Mouse (Mus musculus) brown adipose tissue, adult 24 weeks (tissue): ENCODE data around the gene Slc35b2. TPM values are rescaled to one million over a fixed set of nuclear protein-coding genes. Genes with fewer than 3 reads are reported as not detected.
A peak's percentile ranks its signal among the peaks of the same experiment; 100 is the strongest.

Experiments used
- H3K27ac ChIP-seq: fragments of 200-500 bp; replicated peaks from 2 replicates; pipeline ENCODE4 v1.5.1; 2012; ENCODE audit warnings: low read depth, mild to moderate bottlenecking, low read length
- H3K4me1 ChIP-seq: fragments of 200-500 bp; 2 replicates; pipeline ENCODE4 v1.6.1; 2012; ENCODE audit warnings: low read length, mixed read lengths; ENCODE audit not compliant: control insufficient read depth, insufficient read depth, insufficient read length
- H3K4me3 ChIP-seq: fragments of 200-500 bp; 2 replicates; pipeline ENCODE4 v1.5.1; 2012; ENCODE audit warnings: low read depth, mild to moderate bottlenecking, low read length, moderate library complexity; ENCODE audit not compliant: insufficient read depth
- polyA plus RNA-seq: library from polyadenylated mRNA; stranded (reverse); fragments of >200 nt; gene quantifications from 2 replicates; pipeline ENCODE4 v1.2.4, GENCODE M21; 2012; ENCODE audit not compliant: missing spikeins, insufficient read depth, insufficient read length

The Slc35b2 gene
- polyA plus RNA-seq, 1 experiment = 36.4 TPM

- H3K4me3 ChIP-seq = no peak overlapping the region
- H3K4me1 ChIP-seq = peaks cover 28% of the 10 kb centered on the region
- H3K27ac ChIP-seq = no peak overlapping the region
Measured at GRCm38 (mm10) chr17:45581567-45581983, 17.9 kb downstream of the Slc35b2 start.

DNA sequence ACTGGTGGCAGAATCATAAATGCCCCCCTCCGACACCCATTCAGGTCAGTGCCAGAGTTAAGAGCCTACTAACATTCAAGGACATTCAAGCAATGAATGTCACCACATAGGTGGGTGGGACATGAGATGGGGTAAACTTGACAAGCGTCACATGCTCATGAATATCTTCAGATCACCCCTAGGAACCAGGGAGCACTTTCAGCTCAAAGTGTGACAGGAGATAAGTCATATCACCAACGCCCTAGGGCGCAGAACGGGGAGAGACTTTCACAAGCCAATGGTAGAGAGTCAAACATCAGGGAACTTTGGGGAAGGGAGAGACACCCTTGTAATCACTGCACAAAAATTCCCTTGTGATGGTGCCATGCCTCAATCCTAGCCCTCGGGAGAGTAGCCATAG, 18.5 kb downstream of the Slc35b2 start:
- Histone ChIP-seq H3K4me3 (no peak overlapping the region), H3K4me1 (peaks cover 28% of the 10 kb centered on the region), H3K27ac (no peak overlapping the region)

DNA sequence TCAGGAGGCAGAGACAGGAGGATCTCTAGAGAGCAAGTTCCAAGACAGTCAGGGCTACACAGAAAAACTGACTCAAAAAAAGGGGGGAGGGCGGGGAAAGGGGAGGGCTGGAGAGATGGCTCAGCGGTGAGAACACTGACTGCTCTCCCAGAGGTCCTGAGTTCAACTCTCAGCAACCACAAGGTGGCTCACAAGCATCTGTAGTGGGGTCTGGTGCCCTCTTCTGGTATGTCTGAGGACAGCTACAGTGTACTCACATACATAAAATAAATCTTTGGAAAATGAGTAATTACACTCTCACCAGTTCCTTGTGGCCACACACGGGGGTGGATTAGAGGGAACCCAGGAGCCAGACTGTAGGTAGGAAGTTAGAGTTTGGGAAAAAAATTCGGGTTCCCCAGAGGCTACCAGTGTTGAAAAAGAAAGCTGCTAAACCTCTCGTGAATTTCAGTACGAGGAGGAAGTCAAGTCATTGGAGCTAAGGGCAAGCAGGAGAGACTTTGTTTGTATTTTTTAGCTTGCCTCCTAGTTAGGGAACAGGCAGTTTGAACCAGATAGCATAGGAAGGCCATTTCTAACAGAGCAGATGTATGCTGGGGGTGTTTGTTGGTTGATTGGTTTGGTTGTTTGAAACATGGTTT, 19.2 kb downstream of the Slc35b2 start:
- Histone ChIP-seq H3K4me1 (peaks cover 28% of the 10 kb centered on the region), H3K27ac (peak overlapping the region; percentile 41), H3K4me3 (no peak overlapping the region)

GRCm38 (mm10) chr17:45584096-45584896, 20.6 kb downstream of the Slc35b2 start:
- H3K4me3 ChIP-seq = no peak overlapping the region
- H3K4me1 ChIP-seq = peaks cover 35% of the 10 kb centered on the region
- peak overlapping the region; percentile 87 for H3K27ac ChIP-seq

- H3K27ac ChIP-seq = peak overlapping the region; percentile 87
- H3K4me3 ChIP-seq = no peak overlapping the region
- H3K4me1 ChIP-seq = peaks cover 39% of the 10 kb centered on the region
Measured at GRCm38 (mm10) chr17:45584939-45585678, 21.4 kb downstream of the Slc35b2 start.

DNA sequence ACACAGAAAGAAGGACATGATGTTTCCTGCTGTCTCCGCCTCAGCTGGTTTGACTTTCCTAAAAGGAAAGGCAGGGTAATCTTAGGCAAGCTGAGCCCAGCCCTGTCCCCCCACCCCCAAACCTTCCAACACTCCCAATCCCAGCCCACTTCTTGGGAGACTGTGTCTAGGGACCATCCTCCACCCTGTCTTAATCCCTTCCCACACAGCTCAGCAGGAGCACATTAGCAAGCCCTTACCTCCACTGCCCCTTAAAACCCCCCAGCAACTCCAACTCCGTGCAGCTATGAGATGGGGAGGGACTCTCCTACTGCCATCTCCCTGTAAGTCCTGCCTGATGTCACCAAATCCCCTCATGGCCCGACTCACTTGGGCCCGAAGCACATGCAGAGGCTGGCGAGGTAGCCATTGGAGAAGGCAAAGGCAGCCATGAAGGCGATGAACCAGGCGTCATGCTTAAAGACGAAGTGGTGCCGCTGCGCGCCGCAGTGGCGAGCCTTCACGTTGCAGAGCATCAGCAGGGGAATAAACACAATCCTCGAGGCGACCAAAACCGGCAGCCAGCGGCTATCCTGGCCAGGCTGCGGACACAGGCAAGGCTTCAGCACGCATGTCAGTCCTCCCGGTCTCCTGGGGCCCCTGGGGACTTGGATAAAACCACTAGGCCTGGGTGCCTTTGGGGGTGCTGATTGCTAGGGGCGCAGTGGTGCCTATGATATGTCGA, 22.2 kb downstream of the Slc35b2 start:
- peak overlapping the region; percentile 87 for H3K27ac ChIP-seq
- H3K4me1 ChIP-seq = peaks cover 43% of the 10 kb centered on the region
- H3K4me3 ChIP-seq = no peak overlapping the region

GRCm38 (mm10) chr17:45586449-45586837, 22.8 kb downstream of the Slc35b2 start:
- Histone ChIP-seq H3K4me1 (peaks cover 48% of the 10 kb centered on the region), H3K27ac (no peak overlapping the region)

DNA sequence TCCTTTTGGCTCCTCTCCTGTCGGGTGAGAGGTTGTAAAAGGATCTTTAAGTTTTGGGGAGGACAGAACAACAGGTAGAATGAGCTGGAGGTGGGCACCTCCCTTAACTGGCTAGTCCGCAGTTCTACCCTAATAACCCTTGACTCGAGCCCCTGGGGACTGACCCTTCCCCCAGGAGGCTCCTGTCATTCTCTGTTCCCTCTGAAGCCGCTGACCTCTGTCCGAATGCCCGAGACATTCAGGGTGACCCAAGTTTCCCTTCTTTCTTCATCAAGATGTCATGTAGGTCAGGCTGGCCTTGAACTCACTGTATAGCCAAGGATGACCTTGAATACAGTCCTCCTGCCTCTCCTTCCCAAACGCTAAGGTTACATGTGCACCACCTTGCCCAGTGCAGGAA, 24.7 kb downstream of the Slc35b2 start:
- no peak overlapping the region for H3K4me3 ChIP-seq

More at GRCm38 (mm10) chr17:45586449-45586837, 22.8 kb downstream of the Slc35b2 start:
- no peak overlapping the region for H3K4me3 ChIP-seq

GRCm38 (mm10) chr17:45589236-45589635, 25.6 kb downstream of the Slc35b2 start:
- peaks cover 61% of the 10 kb centered on the region for H3K4me1 ChIP-seq
- no peak overlapping the region for H3K4me3 ChIP-seq
- peak overlapping the region; percentile 84 for H3K27ac ChIP-seq

More for the DNA sequence above, 24.7 kb downstream of the Slc35b2 start:
- Histone ChIP-seq H3K4me1 (peaks cover 56% of the 10 kb centered on the region), H3K27ac (peak overlapping the region; percentile 84)

DNA sequence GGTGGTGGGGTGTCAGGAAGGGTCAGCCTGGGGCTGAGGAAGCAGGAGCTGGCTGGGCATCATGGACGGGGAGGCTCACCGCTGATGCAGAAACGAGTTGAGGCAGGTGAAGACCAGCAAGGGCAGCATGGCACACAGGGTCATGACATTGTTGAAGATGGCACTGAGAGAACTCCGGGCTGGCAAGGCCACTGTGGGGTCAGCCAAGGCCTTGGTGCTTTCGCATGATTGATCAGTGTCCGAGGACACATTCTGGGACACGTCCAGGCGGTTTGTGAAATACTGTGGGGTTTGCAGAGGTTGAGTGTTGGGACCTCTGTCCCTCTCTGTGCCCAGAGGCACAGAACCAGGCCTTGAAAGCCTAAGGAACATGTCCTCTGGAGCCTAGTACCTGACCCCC, 26.2 kb downstream of the Slc35b2 start:
- peaks cover 58% of the 10 kb centered on the region for H3K4me1 ChIP-seq
- H3K4me3 ChIP-seq = no peak overlapping the region
- H3K27ac ChIP-seq = peak overlapping the region; percentile 84

DNA sequence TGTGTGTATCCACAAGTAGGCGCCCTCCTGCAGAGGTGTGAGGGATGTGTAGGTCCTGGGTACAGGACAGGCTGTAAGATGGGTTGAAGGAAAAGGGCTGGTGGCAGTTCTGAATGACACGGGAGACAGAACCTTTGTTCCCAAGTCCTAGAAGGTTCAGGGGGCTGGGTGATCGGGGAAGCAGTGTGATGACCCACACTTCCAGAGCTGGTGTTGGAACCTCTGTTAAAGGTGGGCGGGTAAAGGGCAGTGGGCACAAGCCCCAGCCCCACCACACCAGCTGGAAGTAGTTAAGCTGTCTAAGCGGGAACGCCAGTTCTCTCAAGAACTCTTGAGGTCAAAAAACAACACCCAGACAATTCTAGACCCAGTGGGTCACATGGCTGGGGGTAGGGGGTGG, 26.7 kb downstream of the Slc35b2 start:
- peaks cover 54% of the 10 kb centered on the region for H3K4me1 ChIP-seq
- H3K4me3 ChIP-seq = no peak overlapping the region
- peak overlapping the region; percentile 70 for H3K27ac ChIP-seq

GRCm38 (mm10) chr17:45591701-45592605, 28.3 kb downstream of the Slc35b2 start:
- H3K27ac ChIP-seq = peak overlapping the region; percentile 66

DNA sequence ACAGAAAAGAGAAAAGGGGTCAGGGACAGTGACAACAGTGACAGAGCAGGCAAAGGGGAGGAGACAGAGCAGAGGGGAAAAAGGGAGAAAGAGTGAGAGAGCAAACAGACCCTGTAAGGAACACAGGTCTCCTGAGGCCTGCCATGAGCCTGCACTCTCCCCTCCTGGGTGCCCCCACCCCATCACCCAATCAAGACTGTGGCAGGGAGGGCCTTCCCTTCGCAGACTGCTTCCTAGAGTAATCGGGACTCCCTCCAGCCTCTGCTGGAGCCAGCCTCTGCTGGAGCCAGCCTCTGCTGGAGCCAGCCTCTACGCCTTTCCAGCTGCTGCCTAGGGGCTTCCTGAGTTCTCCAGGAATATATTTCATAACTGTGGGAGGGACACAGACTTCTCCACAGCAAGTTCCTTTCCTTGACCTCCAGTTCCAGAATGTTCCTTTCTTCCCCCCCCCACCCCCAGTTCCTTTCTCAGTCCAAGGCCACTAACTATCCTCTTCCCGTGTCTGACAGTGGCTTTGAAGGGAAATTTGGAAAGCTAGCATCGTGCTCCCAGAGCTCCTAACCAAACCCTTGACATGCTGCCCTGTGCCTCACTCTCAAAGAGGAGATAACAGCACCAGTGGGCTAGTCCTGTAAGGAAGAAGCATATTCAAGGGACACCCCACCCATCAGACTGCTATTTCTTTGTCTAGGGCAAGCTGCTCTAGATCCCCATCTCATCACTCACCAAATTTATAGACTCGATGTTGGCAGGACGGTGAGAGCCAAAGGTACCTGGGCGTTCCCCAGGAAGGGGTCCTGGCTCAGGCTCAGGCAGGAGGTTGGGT, 29.1 kb downstream of the Slc35b2 start:
- H3K4me1 ChIP-seq = peaks cover 50% of the 10 kb centered on the region
- H3K27ac ChIP-seq = peak overlapping the region; percentile 75
- peak overlapping the region; percentile 62 for H3K4me3 ChIP-seq

More at GRCm38 (mm10) chr17:45591701-45592605, 28.3 kb downstream of the Slc35b2 start:
- H3K4me3 ChIP-seq = peak overlapping the region; percentile 34
- H3K4me1 ChIP-seq = peaks cover 50% of the 10 kb centered on the region
